Mouse (Mus musculus): ENCODE measurements around the gene Sirt5. TPM values are rescaled to one million over a fixed set of nuclear protein-coding genes. Genes with fewer than 3 reads are reported as not detected.

The Sirt5 gene
- polyA plus RNA-seq (2015; fragmentation: Nextera tagmentation; extraction: Ambion mirVana): 19.6 TPM in 2 replicates

DNA sequence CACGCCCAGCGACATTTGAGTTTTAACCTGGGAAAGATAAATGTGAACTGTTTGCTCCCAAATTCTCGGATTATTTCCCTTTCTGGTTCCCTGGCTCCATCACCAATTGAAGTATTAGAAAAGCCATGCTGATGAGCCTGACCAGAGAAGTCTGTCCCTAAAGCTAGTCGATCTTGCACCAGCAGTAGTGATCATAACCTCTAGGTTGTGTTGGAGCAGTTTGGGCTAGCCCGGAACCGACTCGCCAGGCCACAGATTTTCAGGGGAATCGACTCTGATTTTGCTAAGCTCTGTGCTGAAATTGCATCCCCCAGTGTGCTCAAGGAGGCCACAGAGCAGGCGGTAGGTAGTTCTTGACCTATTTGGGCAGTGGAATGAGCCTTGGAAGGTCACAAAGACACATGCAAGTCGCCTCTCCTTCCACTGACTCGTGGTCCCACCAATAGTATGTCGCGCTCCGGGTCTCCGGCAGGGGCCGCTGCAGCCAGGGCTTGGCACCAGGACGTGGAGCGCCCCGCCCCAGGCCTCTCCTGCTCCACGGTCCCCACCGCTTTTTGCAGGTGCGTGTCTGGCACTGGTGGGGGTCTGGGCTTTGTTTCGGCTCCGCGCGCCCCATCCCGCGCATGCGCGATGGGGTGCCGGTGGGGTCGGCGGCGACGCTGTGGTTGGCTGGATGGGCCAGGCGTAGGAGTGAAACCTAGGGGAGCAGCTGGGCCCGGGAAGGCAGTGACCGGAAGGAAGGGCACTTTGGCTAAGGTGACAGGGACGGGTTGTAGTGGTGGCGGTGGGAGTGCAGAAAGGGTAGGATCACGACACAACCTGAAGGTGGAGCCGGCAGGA lies at the start of gene Sirt5:
TSS of gene Sirt5 (plus strand) at position 512 of the 840 bp plus-strand sequence.
- Histone ChIP-seq H3K27ac (ENCODE audit: low read length) (peak within 1 kb of the TSS; percentile 68), H3K4me3 (ENCODE audit: low read length) (peak within 1 kb of the TSS; percentile 58), H3K4me1 (ENCODE audit: insufficient read depth, low read length) (peaks cover 5% of the 10 kb centered on the region; the same call in 1 of the 2 replicates), H3K4me2 (replicated peaks; ENCODE audit: low read depth, low read length) (peak within 1 kb of the TSS; percentile 87), H3K36me3 (ENCODE audit: insufficient read depth, low read length) (no peaks in the 10 kb centered on the region), H3K27me3 (ENCODE audit: insufficient read depth, low read length) (no peaks in the 10 kb centered on the region), H3K9me3 (ENCODE audit: low read length) (no peaks in the 10 kb centered on the region), H3K9ac (replicated peaks; ENCODE audit: low read length) (peak within 1 kb of the TSS; percentile 80)
- WGBS: 15% methylated on average over 42 of the region's 42 CpGs
- peak; percentile 96 for ATAC-seq (ENCODE audit: low FRiP score, low TSS enrichment)

DNA sequence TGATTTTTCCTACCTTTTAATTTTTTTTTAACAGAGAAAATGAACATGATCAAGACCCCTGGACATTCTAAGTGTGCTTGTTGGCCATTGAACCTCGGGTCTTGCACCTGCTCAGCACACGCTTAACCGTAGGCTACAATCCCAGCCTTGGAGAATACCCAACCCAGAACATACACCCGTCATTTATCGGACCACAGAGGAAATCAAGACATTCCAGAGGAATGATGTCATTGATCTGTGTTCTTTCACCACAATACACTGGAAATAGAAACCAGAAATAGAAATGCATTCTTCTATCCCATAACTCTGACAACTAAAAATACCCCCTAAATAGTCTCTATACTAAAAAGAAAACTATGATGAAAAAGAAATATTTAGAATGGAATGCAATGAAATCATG lies 47.9 kb upstream of the Sirt5 start:
- no peaks in the 10 kb centered on the region for H3K9me3 ChIP-seq (ENCODE audit: low read length)

DNA sequence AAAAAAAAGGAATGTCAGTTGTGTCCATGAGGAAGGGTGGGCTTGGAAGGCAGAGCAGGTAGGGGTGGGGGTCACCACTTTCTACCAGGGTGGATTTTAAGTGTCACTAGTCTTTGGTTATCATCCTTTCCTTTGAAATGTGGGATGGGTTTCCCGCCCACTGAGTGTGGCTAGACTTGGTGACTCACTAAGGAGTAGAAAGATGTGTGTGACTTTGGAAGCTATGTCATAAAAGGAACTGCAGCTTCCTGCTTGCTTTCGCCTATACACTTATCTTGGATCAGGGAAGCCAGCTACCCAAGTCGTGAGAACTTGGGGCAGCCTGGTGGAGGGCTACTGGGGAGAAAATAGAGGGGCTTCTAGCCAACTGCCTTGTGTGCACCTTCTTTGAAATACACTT lies 45.9 kb upstream of the Sirt5 start:
- no peak overlapping the region for H3K4me3 ChIP-seq (ENCODE audit: low read length)
- no peaks in the 10 kb centered on the region for H3K4me1 ChIP-seq (ENCODE audit: insufficient read depth, low read length)
- 62% methylated on average over 3 of the region's 3 CpGs for WGBS
- H3K27me3 ChIP-seq (ENCODE audit: insufficient read depth, low read length): no peaks in the 10 kb centered on the region
- no peak for ATAC-seq (ENCODE audit: low FRiP score, low TSS enrichment)
- no peaks in the 10 kb centered on the region for H3K36me3 ChIP-seq (ENCODE audit: insufficient read depth, low read length)
- no peak overlapping the region for H3K4me2 ChIP-seq (replicated peaks; ENCODE audit: low read depth, low read length)
- no peak overlapping the region for H3K9ac ChIP-seq (replicated peaks; ENCODE audit: low read length)
- no peak overlapping the region for H3K27ac ChIP-seq (ENCODE audit: low read length)
- no peaks in the 10 kb centered on the region for H3K9me3 ChIP-seq (ENCODE audit: low read length)

More for the DNA sequence above, 47.9 kb upstream of the Sirt5 start:
- Histone ChIP-seq H3K36me3 (ENCODE audit: insufficient read depth, low read length) (no peaks in the 10 kb centered on the region), H3K4me1 (ENCODE audit: insufficient read depth, low read length) (no peaks in the 10 kb centered on the region), H3K27ac (ENCODE audit: low read length) (no peak overlapping the region), H3K4me2 (replicated peaks; ENCODE audit: low read depth, low read length) (no peak overlapping the region), H3K27me3 (ENCODE audit: insufficient read depth, low read length) (no peaks in the 10 kb centered on the region), H3K4me3 (ENCODE audit: low read length) (no peak overlapping the region), H3K9ac (replicated peaks; ENCODE audit: low read length) (no peak overlapping the region)
- WGBS: 72% methylated on average over 5 of the region's 5 CpGs
- no peak for ATAC-seq (ENCODE audit: low FRiP score, low TSS enrichment)

DNA sequence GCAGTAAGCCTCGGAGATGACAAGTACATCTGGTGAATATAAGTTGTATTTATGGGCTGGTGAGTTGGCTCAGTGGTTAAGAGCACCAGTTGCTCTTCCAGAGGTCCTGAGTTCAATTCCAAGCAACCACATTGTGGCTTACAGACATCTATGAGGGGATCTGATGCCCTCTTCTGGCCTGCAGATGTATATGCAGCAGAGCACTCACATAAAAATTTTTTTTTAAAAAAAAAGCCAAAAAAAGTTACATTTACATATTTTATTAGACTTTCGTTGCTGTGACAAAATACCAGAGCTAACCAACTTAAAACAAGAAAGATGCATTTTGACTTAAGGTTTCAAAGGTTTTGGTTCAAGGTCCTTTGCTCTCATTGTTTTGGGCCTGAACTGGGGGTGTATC lies 43.8 kb upstream of the Sirt5 start:
- no peak for ATAC-seq (ENCODE audit: low FRiP score, low TSS enrichment)
- Histone ChIP-seq H3K27ac (ENCODE audit: low read length) (no peak overlapping the region), H3K9me3 (ENCODE audit: low read length) (no peaks in the 10 kb centered on the region)

DNA sequence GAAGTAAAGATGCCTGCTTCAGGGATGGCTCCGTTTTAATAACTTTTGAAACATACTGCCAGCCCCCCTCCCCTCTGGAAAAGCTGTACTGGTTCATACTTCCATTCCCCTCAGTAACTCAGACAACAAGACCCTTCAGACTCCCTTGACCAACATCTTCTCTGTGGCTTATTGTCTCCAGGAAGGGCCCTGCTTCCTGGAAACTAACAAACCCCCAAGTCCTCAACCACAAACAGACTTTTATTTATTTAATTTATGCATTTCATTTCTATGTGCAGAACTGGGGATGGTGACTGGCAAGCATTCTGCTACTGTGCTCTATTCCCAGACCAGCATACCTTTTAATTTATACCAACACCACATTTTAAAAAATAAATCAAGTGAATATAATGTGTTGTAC lies 39.9 kb upstream of the Sirt5 start:
- 70% methylated on average over 1 of the region's 1 CpGs for WGBS
- Histone ChIP-seq H3K9me3 (ENCODE audit: low read length) (no peaks in the 10 kb centered on the region), H3K27me3 (ENCODE audit: insufficient read depth, low read length) (no peaks in the 10 kb centered on the region), H3K9ac (replicated peaks; ENCODE audit: low read length) (no peak overlapping the region), H3K4me3 (ENCODE audit: low read length) (no peak overlapping the region), H3K36me3 (ENCODE audit: insufficient read depth, low read length) (no peaks in the 10 kb centered on the region), H3K4me2 (replicated peaks; ENCODE audit: low read depth, low read length) (no peak overlapping the region), H3K4me1 (ENCODE audit: insufficient read depth, low read length) (no peaks in the 10 kb centered on the region), H3K27ac (ENCODE audit: low read length) (no peak overlapping the region)
- no peak for ATAC-seq (ENCODE audit: low FRiP score, low TSS enrichment)

More for the DNA sequence above, 43.8 kb upstream of the Sirt5 start:
- H3K9ac ChIP-seq (replicated peaks; ENCODE audit: low read length): no peak overlapping the region
- H3K36me3 ChIP-seq (ENCODE audit: insufficient read depth, low read length): no peaks in the 10 kb centered on the region
- WGBS: 71% methylated on average over 2 of the region's 2 CpGs
- H3K27me3 ChIP-seq (ENCODE audit: insufficient read depth, low read length): no peaks in the 10 kb centered on the region
- no peak overlapping the region for H3K4me3 ChIP-seq (ENCODE audit: low read length)
- no peak overlapping the region for H3K4me2 ChIP-seq (replicated peaks; ENCODE audit: low read depth, low read length)
- no peaks in the 10 kb centered on the region for H3K4me1 ChIP-seq (ENCODE audit: insufficient read depth, low read length)

DNA sequence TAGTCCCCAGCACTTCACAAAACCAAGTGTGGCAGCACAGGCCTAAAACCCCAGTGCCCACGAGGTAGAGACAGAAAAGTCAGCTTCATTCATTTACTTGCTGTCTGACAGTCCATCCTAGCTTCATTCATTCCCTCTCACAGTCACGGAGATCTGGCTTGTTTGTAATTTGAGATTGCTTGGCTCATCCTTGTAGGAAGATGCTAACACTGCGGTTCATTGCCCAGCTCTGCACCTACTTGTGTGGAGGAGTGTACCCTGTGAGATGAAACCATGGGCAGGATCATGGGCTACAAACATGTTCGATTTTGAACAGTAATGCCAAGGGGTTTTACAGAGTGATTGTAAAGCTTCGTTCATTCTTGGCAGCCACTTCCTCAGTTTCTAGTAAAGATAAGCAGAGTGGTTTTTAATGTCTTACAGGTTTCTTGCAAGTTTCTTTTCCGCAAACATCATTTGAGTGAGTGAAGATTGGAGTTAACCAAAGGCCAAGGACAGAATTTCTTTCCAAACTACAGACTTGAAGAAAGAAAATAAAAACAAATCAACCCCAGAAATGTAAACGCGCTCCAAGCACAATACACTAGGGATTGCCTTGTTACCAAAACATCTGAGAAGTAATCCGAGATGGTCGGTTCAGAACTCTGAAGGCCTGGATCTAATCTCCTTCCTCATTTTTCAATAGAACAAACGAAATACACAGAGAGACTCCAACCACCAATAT lies 33.4 kb upstream of the Sirt5 start:
- Histone ChIP-seq H3K4me3 (ENCODE audit: low read length) (no peak overlapping the region), H3K4me1 (ENCODE audit: insufficient read depth, low read length) (peaks cover 11% of the 10 kb centered on the region), H3K9me3 (ENCODE audit: low read length) (no peaks in the 10 kb centered on the region), H3K27ac (ENCODE audit: low read length) (peak overlapping the region; percentile 32; the same call in 1 of the 2 replicates), H3K4me2 (replicated peaks; ENCODE audit: low read depth, low read length) (no peak overlapping the region), H3K27me3 (ENCODE audit: insufficient read depth, low read length) (no peaks in the 10 kb centered on the region), H3K36me3 (ENCODE audit: insufficient read depth, low read length) (no peaks in the 10 kb centered on the region), H3K9ac (replicated peaks; ENCODE audit: low read length) (no peak overlapping the region)
- peak; percentile 35; the same call in 1 of the 2 replicates for ATAC-seq (ENCODE audit: low FRiP score, low TSS enrichment)
- WGBS: 22% methylated on average over 11 of the region's 11 CpGs

DNA sequence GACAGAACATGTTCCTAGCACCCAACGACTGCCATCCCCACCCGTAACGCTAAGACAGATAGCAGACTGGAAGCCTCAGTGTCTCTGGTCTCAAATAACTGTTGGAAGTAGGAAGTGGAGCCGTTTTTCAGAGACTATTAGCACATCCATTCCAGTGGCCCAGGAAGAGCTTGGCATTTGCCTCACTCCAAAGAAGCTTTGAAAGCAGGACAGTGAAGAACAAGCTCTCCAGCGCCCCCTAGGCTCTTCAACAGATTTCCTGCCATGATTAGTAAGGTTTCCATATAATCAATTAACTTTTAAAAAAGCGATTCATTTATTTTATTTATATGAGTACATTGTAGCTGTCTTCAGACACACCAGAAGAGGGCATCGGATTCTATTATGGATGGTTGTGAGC lies 32.7 kb upstream of the Sirt5 start:
- H3K9ac ChIP-seq (replicated peaks; ENCODE audit: low read length): no peak overlapping the region
- no peaks in the 10 kb centered on the region for H3K36me3 ChIP-seq (ENCODE audit: insufficient read depth, low read length)
- no peak for ATAC-seq (ENCODE audit: low FRiP score, low TSS enrichment)
- WGBS: 31% methylated on average over 7 of the region's 7 CpGs
- peaks cover 11% of the 10 kb centered on the region for H3K4me1 ChIP-seq (ENCODE audit: insufficient read depth, low read length)
- H3K4me2 ChIP-seq (replicated peaks; ENCODE audit: low read depth, low read length): no peak overlapping the region
- H3K27ac ChIP-seq (ENCODE audit: low read length): no peak overlapping the region
- H3K9me3 ChIP-seq (ENCODE audit: low read length): no peaks in the 10 kb centered on the region
- H3K27me3 ChIP-seq (ENCODE audit: insufficient read depth, low read length): no peaks in the 10 kb centered on the region
- H3K4me3 ChIP-seq (ENCODE audit: low read length): no peak overlapping the region

DNA sequence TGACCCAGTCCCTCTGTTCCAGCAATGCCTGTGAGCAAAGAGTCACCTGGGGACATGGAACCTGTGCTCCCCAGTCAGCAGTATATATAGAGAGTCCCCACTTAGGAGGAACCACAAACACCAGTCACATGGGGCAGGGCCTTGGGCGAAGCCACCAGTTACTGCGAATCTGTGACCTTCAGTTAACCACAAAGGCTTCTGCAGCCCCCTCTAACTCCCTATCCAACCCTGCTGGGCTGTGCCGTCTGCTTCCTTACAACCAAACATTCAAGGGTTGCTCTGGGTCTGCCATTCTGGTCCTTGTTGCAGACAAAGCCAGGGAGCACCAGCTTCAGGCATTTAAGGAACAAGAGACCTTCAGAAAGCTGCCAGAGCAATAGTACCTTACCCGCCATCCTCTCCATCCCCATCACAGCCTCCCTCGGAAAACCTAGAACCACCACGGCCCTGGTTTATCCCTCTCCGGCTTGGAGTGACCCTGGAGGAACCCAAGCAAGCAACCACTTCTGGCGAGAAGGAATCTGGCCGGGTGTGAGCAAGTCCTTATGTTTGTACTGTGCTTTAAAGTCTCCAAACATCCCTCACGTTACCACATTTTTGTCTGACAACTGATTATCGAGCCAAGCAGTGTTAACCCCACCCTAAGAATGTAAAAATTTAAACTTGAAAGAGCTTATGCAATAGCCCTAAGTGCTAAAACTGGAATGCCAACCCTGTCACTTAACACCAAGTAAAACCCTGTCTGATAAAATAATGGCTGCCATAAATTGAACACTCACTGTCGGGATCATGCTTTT lies 28.7 kb upstream of the Sirt5 start:
- WGBS: 48% methylated on average over 12 of the region's 12 CpGs
- no peaks in the 10 kb centered on the region for H3K36me3 ChIP-seq (ENCODE audit: insufficient read depth, low read length)
- no peak overlapping the region for H3K9ac ChIP-seq (replicated peaks; ENCODE audit: low read length)
- H3K27ac ChIP-seq (ENCODE audit: low read length): peak overlapping the region; percentile 19; the same call in 1 of the 2 replicates
- H3K9me3 ChIP-seq (ENCODE audit: low read length): no peaks in the 10 kb centered on the region
- no peak overlapping the region for H3K4me3 ChIP-seq (ENCODE audit: low read length)
- H3K27me3 ChIP-seq (ENCODE audit: insufficient read depth, low read length): no peaks in the 10 kb centered on the region
- H3K4me2 ChIP-seq (replicated peaks; ENCODE audit: low read depth, low read length): no peak overlapping the region
- H3K4me1 ChIP-seq (ENCODE audit: insufficient read depth, low read length): peaks cover 14% of the 10 kb centered on the region
- no peak for ATAC-seq (ENCODE audit: low FRiP score, low TSS enrichment)

DNA sequence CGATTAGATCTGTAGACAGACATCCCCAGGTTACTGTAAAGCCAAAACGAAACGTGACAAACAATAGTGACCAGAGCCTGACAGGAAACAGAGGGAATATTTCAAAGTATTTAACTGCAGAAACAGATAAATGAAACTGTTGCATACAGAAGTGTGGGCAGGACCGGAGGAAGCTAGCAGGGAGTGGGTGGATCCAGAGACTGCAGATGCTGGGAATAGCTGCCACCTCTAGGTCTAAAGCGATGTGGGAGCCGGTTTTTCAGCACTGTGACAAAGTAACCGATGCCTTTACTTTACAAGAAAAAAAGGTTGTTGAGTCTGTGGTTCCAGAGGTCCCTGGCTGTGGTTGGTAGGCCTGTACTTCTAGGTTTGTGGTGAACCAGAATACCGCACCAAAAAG lies 27.3 kb upstream of the Sirt5 start:
- H3K27ac ChIP-seq (ENCODE audit: low read length): no peak overlapping the region
- H3K9ac ChIP-seq (replicated peaks; ENCODE audit: low read length): no peak overlapping the region
- no peaks in the 10 kb centered on the region for H3K36me3 ChIP-seq (ENCODE audit: insufficient read depth, low read length)
- WGBS: 91% methylated on average over 8 of the region's 8 CpGs
- no peak overlapping the region for H3K4me2 ChIP-seq (replicated peaks; ENCODE audit: low read depth, low read length)
- no peak overlapping the region for H3K4me3 ChIP-seq (ENCODE audit: low read length)
- H3K27me3 ChIP-seq (ENCODE audit: insufficient read depth, low read length): no peaks in the 10 kb centered on the region
- peaks cover 8% of the 10 kb centered on the region; the same call in 1 of the 2 replicates for H3K4me1 ChIP-seq (ENCODE audit: insufficient read depth, low read length)
- no peak for ATAC-seq (ENCODE audit: low FRiP score, low TSS enrichment)
- H3K9me3 ChIP-seq (ENCODE audit: low read length): no peaks in the 10 kb centered on the region
